Mouse (Mus musculus) heart, postnatal 0 days (tissue): ENCODE measurements around the gene Als2cr12.

Experiments
- CTCF ChIP-seq: IDR thresholded peaks from 2 replicates; pipeline ENCODE4 v1.5.1; 2016; ENCODE audit warnings: antibody characterized with exemption, control low read depth, low read depth
- EP300 ChIP-seq: IDR thresholded peaks from 2 replicates; pipeline ENCODE4 v1.6.1; 2016; ENCODE audit warnings: antibody characterized with exemption, low read depth

GRCm38 (mm10) chr1:58714361-58714760 lies 18.6 kb upstream of the Als2cr12 start:
- TF ChIP-seq CTCF (no peak), EP300 (no peak)
